Mouse (Mus musculus): ENCODE data around the gene Shd.

DNA sequence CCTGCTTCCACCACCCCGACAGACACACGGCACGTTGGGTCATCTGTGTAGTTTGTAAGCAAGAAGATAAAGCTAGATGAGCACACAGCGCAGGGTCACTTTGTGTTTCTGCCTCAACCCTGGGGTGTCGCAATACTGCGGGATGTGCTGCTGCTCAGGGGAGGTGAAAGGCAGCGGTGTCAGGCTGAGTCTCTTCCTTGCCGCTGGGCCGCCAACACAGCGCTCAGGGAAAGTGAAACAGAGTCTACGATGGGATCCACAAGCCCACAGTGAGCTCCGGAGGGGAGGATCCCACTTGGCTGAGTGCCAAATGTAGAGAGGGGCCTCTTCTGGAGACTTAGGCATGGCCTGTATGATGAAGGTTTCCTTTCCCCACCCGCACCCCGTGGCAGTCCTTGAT, 7.1 kb upstream of the Shd start:
- TF ChIP-seq HCFC1 (IDR thresholded peaks at IDR 0.05; ENCODE audit: borderline replicate concordance, insufficient read depth, low read length) (no peak), ZC3H11A (IDR thresholded peaks at IDR 0.05; ENCODE audit: borderline replicate concordance, low read depth, low read length) (no peak), MAFK (IDR thresholded peaks at IDR 0.05; ENCODE audit: insufficient read depth, low read depth, low read length) (no peak), CHD2 (IDR thresholded peaks at IDR 0.05; ENCODE audit: low read depth, low read length) (no peak)
